Mouse (Mus musculus): Measurements from ENCODE around the gene Bbs9. TPM values are rescaled to one million over a fixed set of nuclear protein-coding genes. Genes with fewer than 3 reads are reported as not detected.

Bbs9 gene
- total RNA-seq, 2 experiments from 2014 or later: 13.1 to 14.0 TPM

GRCm38 (mm10) chr9:22619245-22619644, 143.7 kb downstream of the Bbs9 start:
- DNase-seq: no peak
- intact Hi-C loops (cut with DNase I): no loop called here

GRCm38 (mm10) chr9:22624966-22625365, 149.5 kb downstream of the Bbs9 start:
- DNase-seq: peak; percentile 44 to 63
- intact Hi-C loops (cut with DNase I): loop anchor here (5.0 to 10.0 kb wide), 4 partner anchors 52 to 627 kb away; no protein-coding TSS in a partner anchor

- DNase-seq: no peak
- intact Hi-C loops (cut with DNase I): loop anchor here (5.0 to 10.0 kb wide), 4 partner anchors 51 to 626 kb away; no protein-coding TSS in a partner anchor
These were observed 150.5 kb downstream of the Bbs9 start for GRCm38 (mm10) chr9:22626014-22626413.

GRCm38 (mm10) chr9:22627912-22628311, 152.4 kb downstream of the Bbs9 start:
- intact Hi-C loops (cut with DNase I): loop anchor here (5.0 to 10.0 kb wide), 4 partner anchors 49 to 624 kb away; no protein-coding TSS in a partner anchor
- no peak for DNase-seq

- intact Hi-C loops (cut with DNase I): no loop called here
- DNase-seq: peak; percentile 36 to 45
These were observed 157.4 kb downstream of the Bbs9 start for GRCm38 (mm10) chr9:22632800-22633485.

- DNase-seq: no peak
- intact Hi-C loops (cut with DNase I): no loop called here
These were observed 163.0 kb downstream of the Bbs9 start for GRCm38 (mm10) chr9:22638502-22638901.

- intact Hi-C loops (cut with DNase I): no loop called here
- DNase-seq: no peak
These were observed 165.3 kb downstream of the Bbs9 start for GRCm38 (mm10) chr9:22640683-22641431.

GRCm38 (mm10) chr9:22645844-22646390, 170.4 kb downstream of the Bbs9 start:
- intact Hi-C loops (cut with DNase I): no loop called here
- DNase-seq: no peak

GRCm38 (mm10) chr9:22646461-22646860, 170.9 kb downstream of the Bbs9 start:
- intact Hi-C loops (cut with DNase I): no loop called here
- DNase-seq: no peak

GRCm38 (mm10) chr9:22648163-22648562, 172.6 kb downstream of the Bbs9 start:
- DNase-seq: no peak
- intact Hi-C loops (cut with DNase I): no loop called here

- intact Hi-C loops (cut with DNase I): no loop called here
- DNase-seq: no peak
These were observed 174.1 kb downstream of the Bbs9 start for GRCm38 (mm10) chr9:22649606-22650005.

GRCm38 (mm10) chr9:22650781-22651180, 175.3 kb downstream of the Bbs9 start:
- no peak for DNase-seq
- intact Hi-C loops (cut with DNase I): no loop called here

- no peak for DNase-seq
- intact Hi-C loops (cut with DNase I): no loop called here
These were observed 176.1 kb downstream of the Bbs9 start for GRCm38 (mm10) chr9:22651619-22652018.

- DNase-seq: no peak
- intact Hi-C loops (cut with DNase I): no loop called here
These were observed 179.3 kb downstream of the Bbs9 start for GRCm38 (mm10) chr9:22654726-22655393.

- intact Hi-C loops (cut with DNase I): no loop called here
- DNase-seq: no peak
These were observed 181.7 kb downstream of the Bbs9 start for GRCm38 (mm10) chr9:22657216-22657615.

GRCm38 (mm10) chr9:22665155-22665554, 189.6 kb downstream of the Bbs9 start:
- intact Hi-C loops (cut with DNase I): no loop called here
- no peak for DNase-seq

GRCm38 (mm10) chr9:22672937-22673336, 197.4 kb downstream of the Bbs9 start:
- DNase-seq: no peak
- intact Hi-C loops (cut with DNase I): no loop called here

GRCm38 (mm10) chr9:22677132-22677829, 201.8 kb downstream of the Bbs9 start:
- intact Hi-C loops (cut with DNase I): loop anchor here (5.0 kb wide), 1 partner anchor 50 kb away; no protein-coding TSS in a partner anchor
- DNase-seq: no peak

GRCm38 (mm10) chr9:22677997-22678396, 202.5 kb downstream of the Bbs9 start:
- intact Hi-C loops (cut with DNase I): loop anchor here (5.0 kb wide), 1 partner anchor 51 kb away; no protein-coding TSS in a partner anchor
- no peak for DNase-seq

GRCm38 (mm10) chr9:22678496-22678895, 203.0 kb downstream of the Bbs9 start:
- intact Hi-C loops (cut with DNase I): loop anchor here (5.0 kb wide), 1 partner anchor 51 kb away; no protein-coding TSS in a partner anchor
- no peak for DNase-seq
